Comparison of ENCODE assay signal across 14 mouse cellular contexts in the genomic region with DNA sequence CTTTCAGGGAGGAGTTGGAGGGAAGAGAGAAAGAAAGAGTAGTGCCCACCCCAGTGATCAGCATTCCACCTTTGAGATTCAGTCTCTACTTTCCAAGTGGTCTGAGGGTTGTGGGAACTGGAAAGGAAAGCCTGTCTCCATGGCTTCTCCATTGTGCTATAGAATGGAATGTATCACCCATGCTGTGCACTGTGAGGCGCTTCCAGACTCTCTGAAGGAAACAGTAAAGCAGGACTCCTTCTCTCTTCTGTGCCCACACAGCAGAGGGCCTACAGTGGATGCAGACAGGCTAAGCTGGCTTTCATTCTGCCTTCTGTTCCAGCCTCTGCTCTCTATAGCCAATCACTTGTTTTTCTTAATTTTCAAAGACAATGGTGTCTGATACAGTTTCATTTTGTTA. TPM values are rescaled to one million over a fixed set of nuclear protein-coding genes. Genes with fewer than 3 reads are reported as not detected.
DNase-seq lines count a peak whose midpoint lies in the region; ATAC-seq lines count a peak whose summit lies in the region.
"Had no signal": no experiment of that assay in that cellular context is flagged by ENCODE, and none has a peak within 500 bp of the region (broad histone marks: within the 10 kb centered on the region; RNA-seq: fewer than 3 reads in every experiment).

No protein-coding gene starts in this region.

- no peaks in the 10 kb centered on the region for H3K36me3 ChIP-seq in forebrain, embryonic 11.5 days (ENCODE audit: control insufficient read depth, insufficient read depth, low read length)
- H3K36me3 ChIP-seq in forebrain, embryonic 12.5 days (replicated peaks), result no peaks in the 10 kb centered on the region
- no peaks in the 10 kb centered on the region for H3K36me3 ChIP-seq in hindbrain, embryonic 11.5 days (ENCODE audit: control insufficient read depth, insufficient read depth, low read length)
- no peaks in the 10 kb centered on the region for H3K36me3 ChIP-seq in midbrain, embryonic 13.5 days
- H3K36me3 ChIP-seq: liver, embryonic 12.5 days had no signal

- no peaks in the 10 kb centered on the region for H3K4me1 ChIP-seq in forebrain, embryonic 11.5 days (replicated peaks; ENCODE audit: control insufficient read depth, insufficient read depth, low read length)
- 0 out of 2 replicates have a peak, but pooled peaks cover 11% of the 10 kb centered on the region for H3K4me1 ChIP-seq in forebrain, embryonic 12.5 days
- no peaks in the 10 kb centered on the region for H3K4me1 ChIP-seq in hindbrain, embryonic 11.5 days (replicated peaks; ENCODE audit: control insufficient read depth, insufficient read depth, low read length)
- peaks cover 19% of the 10 kb centered on the region; the same call in 1 of the 2 replicates for H3K4me1 ChIP-seq in midbrain, embryonic 13.5 days (replicated peaks)
- H3K4me1 ChIP-seq: liver, embryonic 12.5 days had no signal

- no peaks in the 10 kb centered on the region for H3K27me3 ChIP-seq in forebrain, embryonic 11.5 days (ENCODE audit: control insufficient read depth, insufficient read depth, low read length)
- peaks cover 4% of the 10 kb centered on the region; the same call in 1 of the 2 replicates for H3K27me3 ChIP-seq in forebrain, embryonic 12.5 days
- H3K27me3 ChIP-seq in hindbrain, embryonic 11.5 days (ENCODE audit: control insufficient read depth, insufficient read depth, low read length), result no peaks in the 10 kb centered on the region
- no peaks in the 10 kb centered on the region; the same call in 1 of the 2 replicates for H3K27me3 ChIP-seq in midbrain, embryonic 13.5 days
- H3K27me3 ChIP-seq: liver, embryonic 12.5 days had no signal

- no peak for DNase-seq in forebrain, embryonic 11.5 days (ENCODE audit: low spot score)
- DNase-seq in R1 (ENCODE audit: low read depth, low spot score), result peak; percentile 88
- peak; percentile 27 for DNase-seq in hindbrain, embryonic 11.5 days (ENCODE audit: low spot score)
- no peak for DNase-seq in heart, postnatal 25 days (ENCODE audit: low spot score)
- DNase-seq in layer of hippocampus, postnatal 14 days (ENCODE audit: low spot score in 2 of 2), result no peak
- DNase-seq: adrenal gland, postnatal 14 days; gastrocnemius, postnatal 10 days; heart, postnatal 14 days; kidney, adult 2 months had no signal

- intact Hi-C loops in heart, postnatal 25 days (cut with DNase I), result no loop called here

- no peak overlapping the region for H3K4me2 ChIP-seq in forebrain, embryonic 11.5 days (ENCODE audit: low read depth, low read length, severe bottlenecking)
- no peak overlapping the region for H3K4me2 ChIP-seq in forebrain, embryonic 12.5 days
- no peak overlapping the region for H3K4me2 ChIP-seq in hindbrain, embryonic 11.5 days (replicated peaks; ENCODE audit: low read depth, low read length)
- no peak overlapping the region for H3K4me2 ChIP-seq in midbrain, embryonic 13.5 days (replicated peaks)
- H3K4me2 ChIP-seq: liver, embryonic 12.5 days had no signal

- peak; percentile 77 for ATAC-seq in forebrain, embryonic 11.5 days (replicated peaks; ENCODE audit: low FRiP score)
- ATAC-seq in forebrain, embryonic 12.5 days (ENCODE audit: low FRiP score), result no peak
- peak; percentile 59; the same call in 1 of the 2 replicates for ATAC-seq in hindbrain, embryonic 11.5 days (ENCODE audit: low FRiP score)
- peak; percentile 58 for ATAC-seq in midbrain, embryonic 13.5 days
- ATAC-seq in erythroid progenitor cell, adult 5-6 weeks (replicated peaks; ENCODE audit: low FRiP score, poor library complexity, severe bottlenecking), result no peak
- ATAC-seq: liver, embryonic 12.5 days had no signal

- WGBS in forebrain, embryonic 11.5 days, result 10% methylated on average over 1 of the region's 1 CpGs
- WGBS in forebrain, embryonic 12.5 days, result 0% methylated on average over 1 of the region's 1 CpGs
- WGBS in hindbrain, embryonic 11.5 days, result 0% methylated on average over 1 of the region's 1 CpGs
- 18% methylated on average over 1 of the region's 1 CpGs for WGBS in midbrain, embryonic 13.5 days

- H3K9me3 ChIP-seq in forebrain, embryonic 11.5 days (ENCODE audit: control insufficient read depth, low read length), result no peaks in the 10 kb centered on the region
- H3K9me3 ChIP-seq in forebrain, embryonic 12.5 days, result no peaks in the 10 kb centered on the region
- no peaks in the 10 kb centered on the region for H3K9me3 ChIP-seq in hindbrain, embryonic 11.5 days (ENCODE audit: control insufficient read depth, low read length)
- no peaks in the 10 kb centered on the region for H3K9me3 ChIP-seq in midbrain, embryonic 13.5 days
- H3K9me3 ChIP-seq: liver, embryonic 12.5 days had no signal

- no peak overlapping the region for H3K27ac ChIP-seq in forebrain, embryonic 11.5 days (ENCODE audit: low read depth, low read length)
- H3K27ac ChIP-seq in forebrain, embryonic 12.5 days, result no peak overlapping the region; the same call in 1 of the 2 replicates
- H3K27ac ChIP-seq in hindbrain, embryonic 11.5 days (ENCODE audit: low read depth, low read length), result no peak overlapping the region
- peak overlapping the region; percentile 26; the same call in 1 of the 2 replicates for H3K27ac ChIP-seq in midbrain, embryonic 13.5 days
- H3K27ac ChIP-seq: liver, embryonic 12.5 days had no signal

- no peak overlapping the region for H3K9ac ChIP-seq in forebrain, embryonic 11.5 days (ENCODE audit: low read length)
- H3K9ac ChIP-seq in forebrain, embryonic 12.5 days, result no peak overlapping the region
- H3K9ac ChIP-seq in hindbrain, embryonic 11.5 days (ENCODE audit: low read depth, low read length), result no peak overlapping the region
- no peak overlapping the region for H3K9ac ChIP-seq in midbrain, embryonic 13.5 days (replicated peaks)
- H3K9ac ChIP-seq: liver, embryonic 12.5 days had no signal

- no peak overlapping the region for H3K4me3 ChIP-seq in forebrain, embryonic 11.5 days (ENCODE audit: low read depth, low read length)
- no peak overlapping the region for H3K4me3 ChIP-seq in forebrain, embryonic 12.5 days (replicated peaks)
- H3K4me3 ChIP-seq in hindbrain, embryonic 11.5 days (ENCODE audit: low read depth, low read length), result no peak overlapping the region
- no peak overlapping the region for H3K4me3 ChIP-seq in midbrain, embryonic 13.5 days (replicated peaks)
- H3K4me3 ChIP-seq: liver, embryonic 12.5 days had no signal

RNA-seq across cellular contexts. Expression of gene Rbfox1, which starts 41.8 kb away (rescaled TPM):
- polyA plus RNA-seq in forebrain, embryonic 11.5 days (2014; fragmentation: Nextera tagmentation; extraction: Ambion mirVana), result 4.6 and 6.0 TPM in 2 replicates
- polyA plus RNA-seq in forebrain, embryonic 12.5 days (2016; fragmentation: Nextera tagmentation; extraction: Ambion mirVana), result 16.2 and 16.4 TPM in 2 replicates
- 20.3 and 20.7 TPM in 2 replicates for polyA plus RNA-seq in hindbrain, embryonic 11.5 days (2014; fragmentation: Nextera tagmentation; extraction: Ambion mirVana)
- polyA plus RNA-seq in midbrain, embryonic 13.5 days (2015; fragmentation: Nextera tagmentation; extraction: Ambion mirVana), result 96.6 and 103 TPM in 2 replicates
- not detected in 2 replicates for total RNA-seq in erythroid progenitor cell, adult 5-6 weeks (2015; ENCODE audit: low replicate concordance)
- not detected in 2 replicates for total RNA-seq in erythroid progenitor cell, adult 5-6 weeks (2017; ENCODE audit: low replicate concordance)
- 10 to 100 TPM; 47.7 to 48.6 TPM for total RNA-seq in heart, postnatal 25 days (2021)
- total RNA-seq in layer of hippocampus, postnatal 14 days (2021), result 100 to 1,000 TPM; 342 to 356 TPM
- total RNA-seq: megakaryocyte, adult 5-6 weeks had no signal

Comparison
In these comparisons a context has a peak if more than half of its experiments do, and no peak if none do; other contexts are left out.
1. ATAC-seq: peak in forebrain, embryonic 11.5 days (single experiment), hindbrain, embryonic 11.5 days (single experiment) and midbrain, embryonic 13.5 days (single experiment); none in forebrain, embryonic 12.5 days (single experiment) and erythroid progenitor cell, adult 5-6 weeks (single experiment).
2. DNase-seq: peak in R1 (single experiment) and hindbrain, embryonic 11.5 days (single experiment); none in forebrain, embryonic 11.5 days (single experiment), heart, postnatal 25 days (single experiment) and layer of hippocampus, postnatal 14 days (0 of 2).